Mouse (Mus musculus): ENCODE measurements around the gene Fosb. TPM values are rescaled to one million over a fixed set of nuclear protein-coding genes. Genes with fewer than 3 reads are reported as not detected.
A peak's percentile ranks its signal among the peaks of the same experiment; 100 is the strongest.
"Not testable (repeated sequence)": the region's sequence is repeated elsewhere in the genome, so short reads cannot be mapped to it uniquely, and the experiment has no call there.

Gene Fosb
- polyA plus RNA-seq, 1 experiment from 2014 or later: 0.22 TPM

DNA sequence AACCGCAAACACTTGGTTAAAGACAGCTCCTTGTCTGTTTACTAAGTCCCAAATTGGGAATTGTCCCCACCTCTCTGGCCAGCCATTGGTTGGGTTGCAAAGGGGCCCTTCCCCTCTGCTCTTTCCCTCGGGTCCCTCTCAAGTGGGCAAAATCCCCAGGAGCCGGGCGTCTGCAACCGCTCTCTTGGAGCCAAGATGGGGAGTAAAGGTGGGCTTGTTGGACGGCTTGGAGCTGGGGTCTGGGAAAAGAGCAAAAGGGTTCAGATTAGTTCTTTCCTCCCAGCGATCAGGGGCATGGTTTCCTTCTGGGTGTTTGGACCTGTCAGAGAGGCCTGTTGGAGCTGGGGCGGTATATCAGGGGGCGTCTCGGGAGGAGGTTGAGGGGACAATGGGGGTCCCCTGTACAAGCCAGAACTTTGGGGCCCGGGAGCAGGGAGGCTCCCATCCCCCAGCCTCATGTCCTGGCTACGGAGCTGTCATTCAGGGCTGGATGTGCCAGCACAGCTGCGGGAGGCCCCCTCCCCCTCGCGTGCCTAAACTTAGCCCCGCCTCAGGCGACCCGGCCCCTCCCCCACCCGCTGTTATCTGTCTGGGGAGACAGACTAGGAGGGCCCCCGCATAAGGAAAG, 18.8 kb downstream of the Fosb start:
- Histone ChIP-seq H3K4me3 (ENCODE audit: low read length) (peak overlapping the region; percentile 41), H3K27me3 (ENCODE audit: insufficient read depth, low read length) (no peaks in the 10 kb centered on the region), H3K4me2 (replicated peaks; ENCODE audit: low read depth, low read length) (peak overlapping the region; percentile 56), H3K36me3 (ENCODE audit: insufficient read depth, low read length) (no peaks in the 10 kb centered on the region), H3K4me1 (ENCODE audit: insufficient read depth, low read length) (peaks cover 5% of the 10 kb centered on the region), H3K9ac (replicated peaks; ENCODE audit: low read length) (peak overlapping the region; percentile 48), H3K9me3 (ENCODE audit: low read length) (no peaks in the 10 kb centered on the region), H3K27ac (ENCODE audit: low read length) (no peak overlapping the region)
- 0 out of 2 replicates have a peak, but pooled peaks have one; percentile 14 for ATAC-seq (ENCODE audit: low FRiP score, low TSS enrichment)
- 2% methylated on average over 20 of the region's 20 CpGs for WGBS

DNA sequence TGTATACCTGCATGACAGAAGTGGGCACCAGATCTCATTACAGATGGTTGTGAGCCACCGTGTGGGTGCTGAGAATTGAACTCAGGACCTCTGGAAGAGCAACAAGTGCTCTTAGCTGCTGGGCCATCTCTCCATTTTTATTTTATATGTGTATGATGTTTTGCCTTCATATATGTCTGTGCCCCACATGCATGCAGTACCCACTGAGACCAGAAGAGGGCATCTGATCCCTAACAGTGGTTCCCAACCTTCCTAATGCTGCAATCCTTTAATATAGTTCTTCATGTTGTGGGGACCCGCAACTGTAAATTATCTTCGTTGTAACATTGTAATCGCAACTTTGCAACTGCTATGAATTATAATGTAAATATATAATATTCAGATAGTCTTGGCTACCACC, 25.1 kb downstream of the Fosb start:
- Histone ChIP-seq H3K4me3 (ENCODE audit: low read length) (no peak overlapping the region), H3K9ac (replicated peaks; ENCODE audit: low read length) (no peak overlapping the region), H3K9me3 (ENCODE audit: low read length) (no peaks in the 10 kb centered on the region), H3K27me3 (ENCODE audit: insufficient read depth, low read length) (peaks cover 25% of the 10 kb centered on the region), H3K4me1 (ENCODE audit: insufficient read depth, low read length) (peaks cover 8% of the 10 kb centered on the region; the same call in 1 of the 2 replicates), H3K36me3 (ENCODE audit: insufficient read depth, low read length) (no peaks in the 10 kb centered on the region), H3K4me2 (replicated peaks; ENCODE audit: low read depth, low read length) (no peak overlapping the region), H3K27ac (ENCODE audit: low read length) (no peak overlapping the region)
- no peak for ATAC-seq (ENCODE audit: low FRiP score, low TSS enrichment)
- WGBS: 25% methylated on average over 4 of the region's 4 CpGs

DNA sequence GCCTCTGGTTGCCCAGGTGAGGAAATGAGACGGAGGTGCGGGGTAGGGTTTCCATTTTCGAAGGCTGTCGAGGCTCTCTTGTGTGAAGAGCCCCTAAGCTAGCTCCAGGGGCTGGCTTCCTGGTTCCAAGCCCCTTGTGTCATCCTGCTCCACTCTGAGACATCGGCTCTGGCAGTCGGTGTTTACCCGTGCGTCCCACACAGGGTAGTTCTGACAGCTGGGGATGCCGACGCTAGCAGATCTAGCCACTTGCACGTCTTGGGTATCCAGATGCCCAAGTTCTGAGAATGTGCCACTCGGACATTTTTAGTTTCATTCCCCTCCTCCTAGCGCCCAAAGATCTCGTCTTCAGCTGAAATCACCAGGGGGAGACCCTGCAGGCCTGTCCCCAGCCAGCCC, 26.4 kb downstream of the Fosb start:
- H3K4me1 ChIP-seq (ENCODE audit: insufficient read depth, low read length): peaks cover 16% of the 10 kb centered on the region; the same call in 1 of the 2 replicates
- peaks cover 39% of the 10 kb centered on the region for H3K27me3 ChIP-seq (ENCODE audit: insufficient read depth, low read length)
- peak; percentile 28; the same call in 1 of the 2 replicates for ATAC-seq (ENCODE audit: low FRiP score, low TSS enrichment)
- H3K4me2 ChIP-seq (replicated peaks; ENCODE audit: low read depth, low read length): peak overlapping the region; percentile 97; the same call in 1 of the 2 replicates
- no peaks in the 10 kb centered on the region for H3K36me3 ChIP-seq (ENCODE audit: insufficient read depth, low read length)
- WGBS: 43% methylated on average over 14 of the region's 14 CpGs
- H3K27ac ChIP-seq (ENCODE audit: low read length): no peak overlapping the region
- H3K9me3 ChIP-seq (ENCODE audit: low read length): no peaks in the 10 kb centered on the region
- no peak overlapping the region for H3K9ac ChIP-seq (replicated peaks; ENCODE audit: low read length)
- no peak overlapping the region for H3K4me3 ChIP-seq (ENCODE audit: low read length)

DNA sequence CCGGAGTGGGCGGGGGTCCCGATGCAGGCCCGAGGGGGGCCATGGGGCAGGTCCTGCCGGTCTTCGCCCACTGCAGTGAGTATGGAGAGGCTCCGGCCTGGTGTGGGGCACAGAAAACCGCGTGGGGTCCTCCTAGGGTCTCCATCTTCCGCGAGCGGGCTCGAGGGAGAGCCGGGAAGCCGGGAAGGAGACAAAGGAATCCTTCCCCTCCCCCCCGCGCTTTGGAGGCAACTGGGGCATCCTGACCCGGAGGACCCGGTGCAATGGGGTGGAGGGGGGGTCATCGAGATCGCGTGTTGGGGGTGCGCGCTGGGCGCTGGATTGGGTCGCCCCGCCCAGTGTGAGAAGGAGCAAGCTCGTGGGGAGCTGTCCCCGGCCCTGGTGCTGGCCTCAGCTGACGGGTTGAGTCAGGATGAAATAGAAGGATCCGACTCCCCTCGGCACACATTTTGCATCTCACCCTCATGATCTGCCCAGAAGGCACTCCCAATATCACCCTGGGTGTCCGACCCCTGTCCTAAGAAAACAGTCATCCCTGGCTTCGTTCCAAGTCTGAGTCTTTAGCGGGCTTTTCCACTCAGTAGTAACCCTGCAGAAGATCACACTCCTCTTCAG, 27.0 kb downstream of the Fosb start:
- H3K27me3 ChIP-seq (ENCODE audit: insufficient read depth, low read length): peaks cover 44% of the 10 kb centered on the region
- ATAC-seq (ENCODE audit: low FRiP score, low TSS enrichment): peak; percentile 68
- peaks cover 16% of the 10 kb centered on the region; the same call in 1 of the 2 replicates for H3K4me1 ChIP-seq (ENCODE audit: insufficient read depth, low read length)
- H3K4me2 ChIP-seq (replicated peaks; ENCODE audit: low read depth, low read length): peak overlapping the region; percentile 97
- H3K9me3 ChIP-seq (ENCODE audit: low read length): no peaks in the 10 kb centered on the region
- H3K27ac ChIP-seq (ENCODE audit: low read length): no peak overlapping the region
- peak overlapping the region; percentile 50 for H3K9ac ChIP-seq (replicated peaks; ENCODE audit: low read length)
- peak overlapping the region; percentile 58 for H3K4me3 ChIP-seq (ENCODE audit: low read length)
- under 1% methylated on average over 35 of the region's 35 CpGs for WGBS
- H3K36me3 ChIP-seq (ENCODE audit: insufficient read depth, low read length): no peaks in the 10 kb centered on the region

DNA sequence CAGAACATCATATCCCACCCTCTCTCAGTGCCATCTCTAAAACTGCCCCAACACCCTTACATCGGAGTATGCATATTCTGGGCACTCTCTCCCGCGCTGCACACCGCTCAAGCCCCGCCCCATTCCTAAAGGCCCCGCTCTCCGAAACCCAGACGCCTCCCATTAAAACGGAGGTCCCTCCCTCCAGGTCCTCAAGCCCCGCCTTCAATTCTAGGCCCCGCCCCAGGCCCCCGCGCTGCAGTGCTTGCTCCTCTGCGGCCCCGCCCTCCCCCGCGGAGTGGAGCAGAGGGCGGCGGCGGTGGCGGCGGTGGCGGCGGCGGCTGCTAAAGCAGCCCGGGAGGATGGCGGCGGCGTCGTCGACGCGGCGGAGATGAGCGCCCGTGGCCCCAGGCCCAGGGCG, 27.5 kb downstream of the Fosb start, which contains the start of gene Rtn2:
Gene Rtn2, plus strand, starts transcription at position 240 of the 400 bp plus-strand sequence.
- Histone ChIP-seq H3K4me3 (ENCODE audit: low read length) (peak within 1 kb of the TSS; percentile 58), H3K9ac (replicated peaks; ENCODE audit: low read length) (peak within 1 kb of the TSS; percentile 50), H3K36me3 (ENCODE audit: insufficient read depth, low read length) (no peaks in the 10 kb centered on the region), H3K9me3 (ENCODE audit: low read length) (no peaks in the 10 kb centered on the region), H3K4me1 (ENCODE audit: insufficient read depth, low read length) (peaks cover 16% of the 10 kb centered on the region; the same call in 1 of the 2 replicates), H3K27me3 (ENCODE audit: insufficient read depth, low read length) (peaks cover 49% of the 10 kb centered on the region), H3K4me2 (replicated peaks; ENCODE audit: low read depth, low read length) (peak within 1 kb of the TSS; percentile 97), H3K27ac (ENCODE audit: low read length) (no peak within 1 kb of the TSS)
- ATAC-seq (ENCODE audit: low FRiP score, low TSS enrichment): peak; percentile 66; the same call in 1 of the 2 replicates
- under 1% methylated on average over 31 of the region's 37 CpGs for WGBS

DNA sequence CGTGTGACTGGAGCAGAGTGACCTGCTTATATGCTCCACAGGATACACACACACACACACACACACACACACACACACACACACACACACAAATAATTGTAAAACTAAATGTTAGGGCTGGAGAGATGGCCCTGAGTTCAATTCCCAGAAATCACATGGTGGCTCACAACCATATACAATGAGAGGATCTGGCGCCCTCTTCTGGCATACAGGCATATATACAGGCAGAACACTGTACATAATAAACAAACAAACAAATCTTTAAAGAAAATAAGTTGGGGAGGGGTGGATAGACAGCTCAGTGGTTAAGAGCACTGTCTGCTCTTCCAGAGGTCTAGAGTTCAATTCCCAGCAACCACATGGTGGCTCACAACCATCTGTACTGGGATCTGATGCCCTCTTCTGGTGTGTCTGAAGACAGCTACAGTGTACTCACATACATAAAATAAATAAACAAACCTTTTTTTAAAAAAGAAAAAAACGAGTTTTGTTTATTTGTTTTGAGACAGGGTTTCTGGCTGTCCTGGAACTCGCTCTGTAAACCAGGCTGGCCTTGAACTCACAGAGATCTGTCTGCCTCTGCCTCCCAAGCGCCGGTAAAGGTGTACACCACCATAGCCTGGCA, 28.1 kb downstream of the Fosb start:
- H3K9ac ChIP-seq (replicated peaks; ENCODE audit: low read length); H3K27ac ChIP-seq (ENCODE audit: low read length); H3K36me3 ChIP-seq (ENCODE audit: insufficient read depth, low read length); ATAC-seq (ENCODE audit: low FRiP score, low TSS enrichment); H3K9me3 ChIP-seq (ENCODE audit: low read length): not testable (repeated sequence)
- H3K27me3 ChIP-seq (ENCODE audit: insufficient read depth, low read length): peaks cover 50% of the 10 kb centered on the region
- peak overlapping the region; percentile 97 for H3K4me2 ChIP-seq (replicated peaks; ENCODE audit: low read depth, low read length)
- 36% methylated on average over 6 of the region's 6 CpGs for WGBS
- H3K4me1 ChIP-seq (ENCODE audit: insufficient read depth, low read length): peaks cover 16% of the 10 kb centered on the region; the same call in 1 of the 2 replicates
- H3K4me3 ChIP-seq (ENCODE audit: low read length): peak overlapping the region; percentile 58; the same call in 1 of the 2 replicates

DNA sequence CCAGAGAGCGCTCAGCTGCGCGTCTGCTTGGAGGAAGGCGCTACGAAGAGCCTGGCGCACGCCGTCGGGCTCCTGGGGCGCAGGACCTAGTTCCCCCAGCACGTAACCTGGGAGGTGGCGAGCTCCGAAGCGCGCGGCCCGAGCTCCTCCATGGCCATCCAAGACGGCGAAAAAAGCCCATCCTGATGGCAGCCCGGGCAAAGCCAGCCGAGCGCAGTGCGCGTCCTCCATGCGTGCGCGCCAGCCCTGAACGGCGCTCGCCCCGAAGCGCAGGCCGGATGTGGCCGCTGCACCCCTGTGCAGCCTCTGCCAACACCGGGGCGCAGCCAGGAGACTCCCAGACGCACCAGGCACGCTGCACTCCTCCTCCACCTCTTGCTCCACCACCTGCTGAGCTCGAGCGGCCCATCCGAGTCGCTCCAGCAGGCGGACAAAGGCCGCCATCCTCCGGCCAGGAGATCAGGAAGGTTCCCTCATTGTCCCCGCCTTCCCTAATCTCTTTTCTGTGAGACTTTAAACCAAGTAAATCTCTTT, 30.2 kb downstream of the Fosb start, which contains the start of gene Ppm1n:
Gene Ppm1n, minus strand, starts transcription at position 484 of the 534 bp plus-strand sequence.
- under 1% methylated on average over 46 of the region's 46 CpGs for WGBS
- Histone ChIP-seq H3K9ac (replicated peaks; ENCODE audit: low read length) (peak within 1 kb of the TSS; percentile 1; the same call in 1 of the 2 replicates), H3K27me3 (ENCODE audit: insufficient read depth, low read length) (peaks cover 50% of the 10 kb centered on the region)

DNA sequence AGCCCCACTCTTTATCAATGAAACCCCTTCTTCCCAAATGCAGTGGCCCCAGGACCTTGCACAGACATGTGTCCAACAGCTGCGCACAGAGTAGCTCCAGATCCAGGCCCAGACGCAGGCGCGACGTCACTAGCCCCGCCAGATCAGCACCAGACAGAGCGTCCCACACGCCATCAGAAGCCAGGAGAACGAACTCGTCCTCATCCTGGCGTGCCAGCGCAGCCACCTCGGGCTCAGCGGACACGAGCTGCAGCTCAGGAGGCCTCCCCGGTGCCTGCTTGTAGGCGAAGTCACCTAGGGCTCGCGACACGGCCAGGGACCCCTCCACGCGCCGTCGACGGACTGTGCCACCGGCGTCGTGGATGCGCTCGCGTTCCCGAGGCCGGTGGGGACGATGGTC, 30.8 kb downstream of the Fosb start:
- no peak for ATAC-seq (ENCODE audit: low FRiP score, low TSS enrichment)
- 5% methylated on average over 34 of the region's 34 CpGs for WGBS
- peaks cover 50% of the 10 kb centered on the region for H3K27me3 ChIP-seq (ENCODE audit: insufficient read depth, low read length)

More for the DNA sequence above, 30.2 kb downstream of the Fosb start, which contains the start of gene Ppm1n:
- peaks cover 16% of the 10 kb centered on the region; the same call in 1 of the 2 replicates for H3K4me1 ChIP-seq (ENCODE audit: insufficient read depth, low read length)
- H3K4me2 ChIP-seq (replicated peaks; ENCODE audit: low read depth, low read length): peak within 1 kb of the TSS; percentile 54
- H3K36me3 ChIP-seq (ENCODE audit: insufficient read depth, low read length): no peaks in the 10 kb centered on the region
- no peak within 1 kb of the TSS for H3K27ac ChIP-seq (ENCODE audit: low read length)
- ATAC-seq (ENCODE audit: low FRiP score, low TSS enrichment): no peak
- peak within 1 kb of the TSS; percentile 41 for H3K4me3 ChIP-seq (ENCODE audit: low read length)
- H3K9me3 ChIP-seq (ENCODE audit: low read length): no peaks in the 10 kb centered on the region; the same call in 1 of the 2 replicates

DNA sequence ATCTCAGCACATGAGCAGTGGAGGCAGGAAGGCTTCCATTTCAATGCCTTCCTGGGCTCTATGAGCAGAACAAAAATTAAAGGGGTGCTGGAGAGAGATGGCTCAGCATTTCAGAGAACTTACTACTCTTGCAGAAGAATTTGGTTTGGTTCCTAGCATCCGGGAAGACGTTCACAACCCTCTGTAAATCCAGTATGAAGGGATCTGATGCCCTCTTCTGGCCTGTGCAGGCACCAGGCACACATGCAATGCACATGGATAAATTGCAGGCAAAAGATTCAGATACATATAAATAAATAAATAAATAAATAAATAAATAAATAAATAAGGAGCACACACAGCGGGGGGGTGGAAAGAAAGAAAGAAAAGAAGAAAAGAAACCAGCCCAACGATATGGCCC, 33.6 kb downstream of the Fosb start:
- H3K4me1 ChIP-seq (ENCODE audit: insufficient read depth, low read length): 0 out of 2 replicates have a peak, but pooled peaks cover 12% of the 10 kb centered on the region
- no peak overlapping the region for H3K4me3 ChIP-seq (ENCODE audit: low read length)
- WGBS: 56% methylated on average over 4 of the region's 4 CpGs
- H3K4me2 ChIP-seq (replicated peaks; ENCODE audit: low read depth, low read length): no peak overlapping the region
- no peak overlapping the region for H3K27ac ChIP-seq (ENCODE audit: low read length)
- H3K36me3 ChIP-seq (ENCODE audit: insufficient read depth, low read length): no peaks in the 10 kb centered on the region
- H3K27me3 ChIP-seq (ENCODE audit: insufficient read depth, low read length): peaks cover 39% of the 10 kb centered on the region
- ATAC-seq (ENCODE audit: low FRiP score, low TSS enrichment): no peak
- no peak overlapping the region for H3K9ac ChIP-seq (replicated peaks; ENCODE audit: low read length)
- no peaks in the 10 kb centered on the region; the same call in 1 of the 2 replicates for H3K9me3 ChIP-seq (ENCODE audit: low read length)

More for the DNA sequence above, 30.8 kb downstream of the Fosb start:
- H3K9me3 ChIP-seq (ENCODE audit: low read length): no peaks in the 10 kb centered on the region; the same call in 1 of the 2 replicates
- peak overlapping the region; percentile 41 for H3K4me3 ChIP-seq (ENCODE audit: low read length)
- no peaks in the 10 kb centered on the region for H3K36me3 ChIP-seq (ENCODE audit: insufficient read depth, low read length)
- H3K4me1 ChIP-seq (ENCODE audit: insufficient read depth, low read length): peaks cover 16% of the 10 kb centered on the region; the same call in 1 of the 2 replicates
- H3K27ac ChIP-seq (ENCODE audit: low read length): no peak overlapping the region
- no peak overlapping the region; the same call in 1 of the 2 replicates for H3K9ac ChIP-seq (replicated peaks; ENCODE audit: low read length)
- H3K4me2 ChIP-seq (replicated peaks; ENCODE audit: low read depth, low read length): peak overlapping the region; percentile 54

All from kidney, embryonic 16.5 days (tissue).